Mouse (Mus musculus) cerebellum, postnatal 36 days (tissue): Measurements from ENCODE around the gene Atg4d.
"Not testable (repeated sequence)": the region's sequence is repeated elsewhere in the genome, so short reads cannot be mapped to it uniquely, and the experiment has no call there.

ENCODE experiments used
- DNase-seq, 2 experiments: peaks; one replicate each; pipeline ENCODE4 v3.0.0; 2021 to 2022; ENCODE audit warnings: mixed read lengths in 2 of 2

The Atg4d gene

DNA sequence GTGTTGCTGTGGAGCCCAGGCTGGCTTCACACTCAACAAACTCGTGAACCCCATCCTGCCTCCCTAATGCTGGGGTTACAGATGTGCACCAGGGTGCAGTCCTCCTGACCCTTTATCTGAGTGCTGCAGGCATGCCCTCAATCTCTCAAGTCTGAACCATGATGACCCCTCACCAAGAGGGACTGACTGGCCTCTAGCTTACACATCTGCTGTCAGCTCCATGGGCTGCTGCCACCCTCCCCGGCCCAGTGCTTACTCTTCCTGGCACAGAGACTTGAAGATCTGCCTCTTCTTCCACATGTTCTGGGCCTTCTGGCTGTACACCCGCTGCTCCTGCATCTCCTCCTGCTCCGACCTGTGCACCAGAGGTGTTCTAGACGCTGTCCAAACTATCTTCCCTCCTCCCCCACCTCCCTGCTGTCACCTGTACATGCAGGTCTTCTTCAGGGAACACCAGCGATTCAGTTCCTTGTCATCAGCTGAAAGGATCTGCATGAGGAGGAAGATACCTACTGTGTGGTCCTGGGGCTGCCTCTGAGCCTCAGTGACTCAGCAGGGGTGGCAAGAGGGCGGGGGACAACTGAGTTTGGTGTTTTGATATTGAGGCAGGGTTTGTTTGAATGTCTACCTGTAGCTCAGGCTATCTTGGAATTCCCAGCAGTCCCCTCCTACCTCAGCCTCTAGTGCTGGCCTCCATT, 10.1 kb downstream of the Atg4d start:
- DNase-seq = no peak

DNA sequence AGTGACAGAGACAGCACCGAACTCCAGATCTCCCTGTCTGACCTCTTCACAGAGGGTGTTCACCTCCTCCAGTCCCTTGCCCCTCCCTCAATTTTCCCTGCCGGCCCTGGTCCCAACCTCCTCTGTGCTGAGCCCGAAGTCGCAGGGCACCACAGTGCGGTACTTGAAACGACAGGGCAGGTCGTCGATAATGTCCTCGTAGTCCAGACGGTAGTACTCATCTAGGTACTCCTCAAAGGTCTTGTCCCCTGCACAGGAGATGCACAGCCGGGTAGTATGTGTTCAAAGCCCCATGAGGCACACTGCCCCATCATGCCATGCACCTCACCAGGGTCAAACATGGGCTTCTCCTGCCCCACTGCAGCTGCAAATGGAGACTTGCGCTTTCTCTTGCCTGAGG, 10.6 kb downstream of the Atg4d start:
- no peak for DNase-seq

DNA sequence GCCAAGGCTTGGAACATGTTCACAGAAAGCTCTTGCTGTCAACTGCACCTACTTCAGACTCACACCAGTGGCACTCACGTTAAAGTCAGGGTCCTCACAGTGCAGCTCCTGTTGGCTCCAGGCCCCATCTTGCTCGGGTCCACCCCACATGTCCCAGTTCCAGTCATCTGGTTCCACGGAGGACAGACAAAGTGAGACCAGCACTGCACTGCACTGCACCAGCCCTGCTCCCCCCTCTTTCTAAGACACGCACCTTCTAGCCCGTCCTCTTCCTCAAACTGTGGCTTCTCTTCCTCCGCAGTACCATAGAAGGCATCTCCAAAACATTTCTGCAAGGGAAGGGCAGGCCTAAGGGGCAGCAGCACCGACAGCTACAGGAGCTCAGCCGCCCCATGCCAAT, 11.2 kb downstream of the Atg4d start:
- no peak for DNase-seq

DNA sequence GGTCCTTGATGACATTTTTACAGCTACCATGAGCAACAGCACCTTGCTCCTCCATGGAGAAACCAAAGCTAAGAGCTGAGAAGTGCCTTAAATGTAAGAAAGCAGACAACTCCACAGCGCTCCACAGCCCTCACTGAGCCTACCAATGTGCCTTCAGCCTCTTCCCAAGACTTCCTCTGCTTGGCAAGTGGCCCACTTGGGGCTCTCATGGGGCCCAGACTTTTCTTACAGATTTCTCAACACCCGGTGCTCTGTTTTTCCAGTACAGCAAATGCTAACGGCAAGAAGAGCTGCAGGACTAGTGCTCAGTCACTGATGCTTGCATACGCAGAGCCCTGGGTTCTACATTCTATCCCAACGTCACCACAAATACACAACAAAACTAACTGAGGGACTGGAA, 12.7 kb downstream of the Atg4d start:
- no peak for DNase-seq

DNA sequence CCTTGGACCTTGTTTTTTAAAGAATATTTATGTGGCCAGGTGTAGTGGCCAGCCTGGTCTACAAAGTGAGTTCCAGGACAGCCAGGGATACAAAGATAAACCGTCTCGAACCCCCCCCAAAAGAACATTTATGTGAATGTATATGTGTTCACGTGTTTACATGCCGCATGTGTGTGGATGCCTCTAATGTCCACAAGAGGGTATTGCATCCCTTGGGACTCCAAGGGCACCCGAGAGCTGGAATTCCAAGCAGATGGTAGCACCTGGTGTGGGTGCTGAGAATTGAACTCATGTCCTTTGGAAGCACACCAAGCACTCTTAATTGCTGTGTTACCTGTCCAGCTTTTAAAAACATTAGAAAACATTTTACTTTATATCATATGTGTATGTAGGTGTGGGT, 18.5 kb downstream of the Atg4d start:
- no peak for DNase-seq

DNA sequence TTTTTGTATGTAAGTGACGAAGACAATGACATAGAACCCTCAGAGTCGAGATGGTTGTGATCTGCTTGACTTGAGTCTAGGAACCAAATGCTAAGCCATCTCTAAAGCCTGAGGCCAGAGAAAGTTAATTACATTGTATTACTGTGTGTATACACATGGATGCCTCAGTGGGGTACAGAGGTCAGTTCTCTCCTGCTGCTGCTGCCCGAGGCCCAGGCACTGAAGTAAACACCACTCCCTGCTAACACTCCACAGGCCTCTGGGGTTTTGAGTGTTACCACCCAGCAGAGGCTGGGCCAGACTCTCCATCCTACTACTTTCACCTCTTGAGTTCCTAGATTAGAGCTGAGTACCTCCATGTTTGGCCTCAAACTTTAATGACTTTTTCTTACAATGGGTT, 18.9 kb downstream of the Atg4d start:
- DNase-seq = no peak

DNA sequence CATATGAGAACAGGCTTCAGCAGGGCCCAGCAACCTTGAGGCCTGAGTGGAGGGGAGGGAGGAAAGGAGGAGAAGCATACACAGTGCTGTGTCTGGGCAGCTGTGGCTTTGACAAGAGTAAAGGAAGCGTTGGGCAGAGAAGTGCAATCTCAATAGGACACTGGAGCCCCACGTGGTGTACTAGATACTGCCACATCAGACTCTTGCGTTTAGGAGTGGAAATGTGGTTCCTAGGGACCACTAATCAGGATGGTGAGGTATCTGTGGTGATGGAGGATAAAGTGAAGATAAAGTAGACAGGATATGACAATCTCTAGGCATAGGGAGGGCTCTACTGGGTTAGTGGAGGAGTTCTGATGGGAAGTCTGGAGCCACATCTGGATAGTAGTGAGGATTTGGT, 21.7 kb downstream of the Atg4d start:
- no peak for DNase-seq

DNA sequence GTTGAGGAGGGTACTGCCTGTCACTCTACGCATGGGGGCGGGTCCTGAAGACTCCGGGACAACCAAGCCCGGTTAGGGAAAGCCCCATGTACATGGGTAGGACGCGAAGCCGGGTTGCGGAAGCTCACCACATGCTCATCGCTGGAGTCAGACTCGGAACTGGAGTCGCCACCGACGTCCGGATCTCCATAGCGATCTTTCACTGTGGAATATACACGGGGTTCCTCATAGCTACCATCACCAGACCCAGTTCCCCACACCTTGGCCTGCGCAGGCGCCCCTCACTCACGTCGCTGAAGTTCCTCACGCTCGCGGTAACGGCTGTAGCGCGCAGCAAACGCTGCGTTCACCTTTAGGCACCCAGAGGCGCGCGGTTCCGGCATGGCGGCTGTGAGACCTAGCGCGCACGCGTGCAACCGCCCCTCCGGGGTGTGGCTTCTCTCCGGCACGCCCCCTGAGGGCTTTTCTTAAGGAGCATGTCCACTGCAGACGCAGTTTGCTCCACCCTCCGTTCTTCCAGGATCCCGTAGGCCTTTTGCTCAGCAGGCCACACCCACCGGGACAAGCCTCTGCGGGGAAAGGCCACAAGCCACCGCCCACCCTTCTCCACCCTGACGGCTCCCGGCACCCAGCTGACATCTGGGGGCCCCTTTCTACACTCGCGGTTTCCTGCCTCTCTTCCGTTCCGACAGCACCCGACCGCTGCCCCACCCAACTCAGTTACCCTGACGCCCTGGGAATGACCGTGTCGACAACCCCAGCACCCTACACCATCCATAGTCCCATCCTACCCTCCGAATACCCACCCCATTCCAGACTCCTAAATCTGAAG, 22.7 kb downstream of the Atg4d start, which contains the start of gene Kri1:
Gene Kri1 (minus strand): TSS at position 399 of the 832 bp plus-strand sequence.
- DNase-seq = peak; percentile 95 to 97

DNA sequence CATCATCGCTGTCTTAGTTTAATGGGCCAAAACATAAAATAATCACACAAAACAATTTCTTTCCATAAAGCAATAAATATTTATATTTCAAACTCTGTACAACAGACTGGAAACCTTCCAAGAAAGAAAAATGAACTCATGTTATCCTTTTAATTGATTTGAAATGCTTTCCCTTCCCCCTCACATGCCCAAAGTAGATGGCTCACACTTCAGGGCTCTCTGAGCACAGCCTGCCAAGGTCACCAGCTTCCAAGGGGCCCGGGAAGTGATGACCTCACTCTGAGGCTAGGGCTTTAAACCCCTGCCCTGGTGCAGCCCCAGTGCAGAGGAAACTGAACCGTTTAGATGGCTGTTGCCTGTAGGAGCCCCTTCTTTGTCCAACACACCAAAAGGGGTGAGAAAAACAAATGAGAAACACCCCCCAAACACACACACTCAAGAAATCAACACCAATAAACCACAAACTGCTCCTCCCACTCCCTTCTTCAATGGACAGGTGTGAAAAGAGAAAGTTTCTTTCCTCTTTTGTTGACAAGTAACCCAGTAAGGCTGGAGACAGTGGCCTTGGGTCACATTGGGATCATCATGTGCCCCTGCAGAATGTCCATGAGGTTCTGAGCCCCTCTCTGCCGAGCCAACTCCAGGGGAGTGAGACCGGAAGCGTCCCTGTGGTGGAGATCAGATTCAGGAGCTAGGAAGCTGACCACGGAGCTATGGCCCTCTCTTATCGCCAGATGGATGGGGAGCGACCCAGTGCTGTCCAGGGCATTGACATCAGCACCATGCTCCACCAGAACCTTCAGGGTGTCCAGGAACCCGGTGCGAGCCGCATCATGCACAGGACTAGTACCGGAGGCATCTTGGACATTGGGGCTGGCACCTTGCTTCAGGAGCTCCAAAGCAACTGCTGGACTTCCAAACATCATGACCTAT, 23.6 kb downstream of the Atg4d start:
- no peak for DNase-seq

DNA sequence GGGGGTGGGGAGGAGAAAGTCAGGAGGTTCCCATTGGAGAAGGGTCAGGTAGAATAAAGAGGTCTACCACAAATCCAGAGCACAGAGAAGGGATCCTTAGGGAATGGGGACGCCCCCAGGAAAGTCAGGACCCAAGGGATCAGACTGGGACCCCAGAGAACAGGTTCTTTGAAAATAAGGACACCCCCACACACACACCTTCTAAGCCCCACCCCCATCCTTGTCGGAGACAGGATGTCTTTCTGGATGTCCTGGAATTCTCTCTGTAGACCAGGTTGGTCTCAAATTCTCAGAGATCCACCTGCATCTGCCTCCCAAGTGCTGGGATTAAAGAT, 24.2 kb downstream of the Atg4d start:
- no peak for DNase-seq

DNA sequence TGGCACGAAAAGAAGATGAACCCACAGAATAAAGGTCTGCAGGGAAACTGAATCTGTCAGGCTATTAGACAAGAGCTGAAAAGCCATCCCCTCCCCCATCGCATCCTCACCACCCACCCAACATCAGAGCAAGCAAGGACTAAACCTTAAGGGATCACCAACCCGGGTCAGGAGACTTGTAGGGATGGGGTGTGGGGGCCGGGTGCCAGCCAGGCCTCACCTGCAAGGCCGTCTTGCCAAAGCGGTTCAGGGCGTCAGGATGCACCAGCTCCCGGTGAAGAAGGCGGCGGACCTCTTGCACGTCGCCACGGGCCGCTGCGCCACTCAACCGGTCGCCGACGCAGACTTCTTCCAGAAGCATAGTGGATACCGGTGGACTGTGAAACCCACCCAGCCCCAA, 25.5 kb downstream of the Atg4d start:
- DNase-seq = peak in 1 of 2 experiments; percentile 55

DNA sequence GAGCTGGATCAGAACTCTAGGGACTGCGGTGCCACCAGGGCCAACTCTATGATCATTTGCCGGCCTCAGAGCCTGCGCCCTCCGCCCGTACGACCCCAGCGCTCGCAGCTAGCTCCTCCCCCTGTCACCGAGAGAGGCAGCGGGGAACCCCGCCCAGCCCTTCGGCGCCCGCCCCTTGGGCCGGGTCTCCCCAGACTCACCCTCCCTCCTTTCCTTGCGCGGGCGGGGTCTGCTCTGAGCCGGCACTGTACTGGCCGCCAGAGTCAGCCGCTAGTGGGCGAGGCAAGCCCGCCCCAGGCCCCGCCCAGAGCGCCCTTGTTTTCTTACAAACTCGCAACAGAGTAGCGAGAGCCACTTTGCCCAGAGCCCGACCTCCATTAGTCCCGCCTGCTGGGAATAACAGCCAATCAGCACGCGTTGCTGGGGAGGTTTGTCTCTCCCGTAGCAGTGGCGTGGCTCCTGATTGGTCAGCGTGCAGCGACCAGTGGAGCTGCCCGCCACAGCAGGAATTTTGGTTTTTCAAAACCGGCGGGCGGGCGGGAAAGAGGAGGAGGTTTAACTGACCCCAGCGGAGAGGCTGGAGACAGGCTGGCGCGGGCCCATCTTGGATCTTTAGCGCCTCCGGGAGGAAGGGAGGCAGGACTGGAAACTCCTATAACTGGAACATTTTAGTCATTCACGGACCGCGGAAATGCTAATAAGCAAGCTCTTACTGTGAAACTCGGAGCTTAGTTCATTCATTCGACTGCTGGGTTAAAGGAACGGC, 26.1 kb downstream of the Atg4d start, which contains the start of gene Cdkn2d:
Gene Cdkn2d (minus strand): TSS at position 386 of the 766 bp plus-strand sequence.
- DNase-seq = peak; percentile 99 to 100

DNA sequence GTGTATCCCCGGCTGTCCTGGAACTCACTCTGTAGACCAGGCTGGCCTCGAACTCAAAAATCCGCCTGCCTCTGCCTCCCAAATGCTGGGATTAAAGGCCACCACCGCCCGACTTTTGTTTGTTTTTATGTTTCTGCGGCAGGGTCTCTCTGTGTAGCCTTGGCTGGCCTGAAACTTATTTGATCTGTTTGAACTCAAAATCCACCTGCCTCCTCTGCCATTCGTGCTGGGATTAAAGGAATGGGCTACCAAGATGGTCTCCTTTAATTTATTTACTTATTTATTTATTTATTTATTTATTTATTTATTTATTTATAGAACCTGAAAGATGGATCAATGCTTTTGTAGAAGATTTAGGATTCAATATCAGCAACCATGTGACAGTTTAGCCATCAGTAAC, 26.8 kb downstream of the Atg4d start:
- DNase-seq = not testable (repeated sequence)

DNA sequence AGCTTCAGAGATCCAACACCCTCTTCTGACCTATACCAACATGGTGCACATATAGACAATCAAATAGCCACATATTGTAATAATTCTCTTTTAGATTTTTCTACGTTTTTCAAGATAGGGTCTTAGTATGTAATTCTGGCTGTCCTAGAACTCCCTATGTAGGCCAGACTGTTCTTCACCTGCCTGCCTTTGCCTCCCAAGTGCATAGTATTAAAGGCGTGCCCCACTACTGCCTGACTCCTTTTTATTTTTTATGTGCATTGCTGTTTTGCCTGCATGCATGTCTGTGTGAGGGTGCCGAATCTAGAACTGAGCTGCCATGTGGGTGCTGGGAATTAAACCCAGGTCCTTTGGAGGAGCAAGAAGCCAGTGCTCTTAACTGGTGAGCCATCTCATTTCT, 27.2 kb downstream of the Atg4d start:
- DNase-seq = no peak

DNA sequence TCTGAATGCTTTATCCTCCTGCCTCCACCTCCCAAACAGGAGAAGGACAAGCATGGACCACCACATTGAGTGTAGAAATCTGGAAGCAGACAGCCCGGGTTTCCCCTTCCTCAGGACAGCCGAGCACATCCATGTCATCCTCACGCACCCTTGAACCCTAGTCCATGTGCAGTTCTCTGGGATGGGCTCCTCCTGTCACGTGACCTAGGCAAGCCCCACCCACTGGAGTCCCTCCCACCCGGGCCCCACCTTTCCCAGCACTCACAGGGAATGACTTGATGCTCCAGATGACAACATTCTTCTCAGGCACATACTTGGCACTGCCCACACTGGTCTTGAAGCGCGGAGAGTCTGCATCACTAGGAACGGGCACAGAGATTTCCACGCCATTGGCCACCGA, 33.9 kb downstream of the Atg4d start:
- DNase-seq = no peak

DNA sequence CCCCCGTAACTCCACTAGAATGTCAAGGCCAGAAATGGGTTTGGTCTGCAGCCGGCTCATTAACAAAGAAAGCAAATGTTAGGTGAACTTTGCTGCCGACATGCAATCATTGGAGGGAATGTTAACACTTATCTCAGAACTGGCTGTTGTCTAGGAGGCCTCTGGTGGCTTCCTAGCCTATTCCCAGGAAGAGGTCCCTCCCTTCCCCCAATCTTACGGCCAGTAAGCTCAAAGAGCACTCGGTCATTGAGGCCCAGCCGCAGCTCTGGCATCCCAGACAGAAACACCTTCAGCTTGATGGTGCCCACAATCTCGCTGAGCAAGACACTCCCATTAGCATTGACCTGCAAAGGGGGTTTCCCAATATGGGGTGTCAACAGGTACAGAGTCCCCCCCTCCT, 40.0 kb downstream of the Atg4d start:
- no peak for DNase-seq

DNA sequence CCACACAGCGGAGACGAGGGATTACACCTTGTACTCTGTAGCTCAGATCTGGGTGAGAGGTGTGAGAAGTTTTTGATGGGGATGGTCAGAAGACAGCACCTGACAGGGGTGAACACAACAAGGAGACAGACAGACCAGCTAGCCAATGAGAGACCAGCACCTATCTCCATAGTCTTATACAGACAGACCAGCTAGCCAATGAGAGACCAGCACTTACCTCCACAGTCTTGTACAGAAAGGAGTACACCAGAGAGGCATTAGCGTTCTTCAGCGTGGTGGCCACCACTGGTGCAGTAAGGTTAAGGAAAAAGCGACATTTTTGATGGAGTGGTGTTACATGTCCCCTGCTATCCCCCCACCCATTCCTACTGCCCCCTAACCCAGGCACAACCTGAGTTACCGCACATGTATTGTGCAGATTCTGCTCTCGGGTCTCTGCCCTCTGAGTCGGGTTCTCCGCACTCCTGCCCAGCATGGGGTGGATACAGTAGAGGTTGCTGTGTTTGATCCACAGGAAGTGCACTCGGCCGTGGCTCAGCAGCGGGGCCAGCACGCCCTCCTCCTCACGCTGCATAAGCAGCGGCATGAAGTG, 44.2 kb downstream of the Atg4d start:
- no peak for DNase-seq

DNA sequence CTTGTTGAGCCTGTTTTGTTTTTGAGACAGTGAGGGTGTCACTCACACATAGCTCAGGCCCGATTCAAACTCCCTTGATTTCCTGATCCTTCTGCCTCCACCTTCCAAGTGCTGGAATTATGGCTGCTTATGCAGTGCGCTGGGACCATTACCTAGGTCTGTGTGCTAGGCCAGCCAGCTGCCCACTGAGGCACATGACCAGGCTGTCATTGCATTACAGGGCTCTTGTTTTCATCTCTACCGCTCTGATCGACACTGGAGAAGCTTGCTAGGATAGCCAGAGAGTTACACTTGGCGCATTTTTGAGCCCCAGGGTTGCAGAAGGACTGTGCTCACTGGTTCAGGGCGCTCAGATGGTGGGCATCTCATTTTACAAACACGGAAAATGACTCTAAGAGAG, 46.6 kb downstream of the Atg4d start:
- no peak for DNase-seq

DNA sequence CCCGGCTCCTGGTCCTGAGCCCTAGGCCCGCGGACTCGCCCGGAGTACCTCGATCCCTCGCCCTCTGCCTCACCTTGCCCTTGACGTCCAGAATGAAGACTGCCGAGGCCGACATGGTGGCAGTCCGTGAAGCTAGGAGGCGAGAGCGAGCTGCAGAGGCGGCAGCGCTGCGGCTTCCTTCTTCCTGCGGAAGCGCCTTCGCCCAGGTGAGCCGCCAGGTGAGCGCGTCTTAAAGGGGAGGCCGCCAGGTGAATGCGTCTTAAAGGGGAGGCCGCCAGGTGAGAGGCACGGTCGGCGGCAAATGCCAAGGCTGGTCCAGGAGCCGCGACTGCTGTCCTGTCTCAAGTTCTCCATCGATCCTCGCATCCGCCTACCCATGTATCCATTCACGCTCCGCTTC, 47.0 kb downstream of the Atg4d start, which contains the start of gene Ap1m2:
Gene Ap1m2 (minus strand): TSS at position 204 of the 400 bp plus-strand sequence.
- DNase-seq = no peak

DNA sequence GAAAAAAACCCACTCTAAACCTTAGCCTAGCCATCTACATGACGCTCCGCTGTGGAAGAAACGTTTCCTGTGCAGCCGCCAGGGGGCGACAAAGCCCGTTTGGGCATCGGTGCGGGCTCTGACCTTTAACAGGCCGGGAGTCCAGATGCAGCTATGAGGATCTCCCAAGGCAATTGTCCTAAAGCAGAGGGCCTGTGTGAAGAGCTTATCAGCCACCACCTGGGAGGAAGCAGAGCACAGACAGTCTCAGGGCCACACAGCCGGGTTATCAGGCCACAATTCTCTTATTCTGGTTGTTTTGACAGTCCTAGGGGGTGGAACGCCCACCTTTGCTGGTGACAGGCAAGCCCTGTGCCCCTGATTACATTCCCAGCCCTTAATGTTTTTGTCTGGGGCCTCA, 48.3 kb downstream of the Atg4d start:
- peak; percentile 91 to 93 for DNase-seq

DNA sequence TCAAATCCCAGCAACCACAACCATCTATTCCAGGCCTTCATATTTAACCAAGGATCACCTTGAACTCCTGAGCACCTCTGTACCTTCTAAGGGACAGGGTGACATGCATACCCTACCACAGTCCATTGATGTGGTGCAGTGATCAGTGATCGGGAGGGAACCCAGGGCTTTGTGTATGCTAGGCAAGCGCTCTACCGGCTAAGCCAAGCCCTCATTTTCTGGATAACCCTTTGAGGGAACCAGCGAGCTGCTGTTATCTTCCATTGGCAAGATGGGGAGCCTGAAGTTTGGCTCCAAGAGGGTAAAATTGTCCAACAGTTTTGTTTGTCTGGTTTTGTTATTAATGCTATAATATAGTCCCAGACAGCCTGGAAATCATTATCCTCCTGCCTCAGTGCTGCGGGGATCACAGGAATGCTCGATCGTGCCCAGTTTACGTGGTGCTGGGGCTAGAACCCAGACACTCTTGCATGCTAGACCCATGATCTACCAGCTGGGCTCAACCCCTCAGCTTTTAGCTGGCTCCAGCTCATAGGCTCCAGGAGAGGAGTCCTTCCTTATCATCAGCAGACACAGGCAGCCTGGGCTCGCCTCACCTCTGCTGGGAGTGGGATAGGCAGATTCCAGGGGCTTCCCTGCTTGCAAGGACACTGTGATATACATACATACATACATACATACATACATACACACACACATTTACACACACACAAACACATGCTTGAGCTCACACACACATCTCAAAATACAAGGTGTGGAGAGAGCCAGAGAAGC, 49.5 kb downstream of the Atg4d start:
- DNase-seq = no peak
